Mouse (Mus musculus): ENCODE measurements around the gene Ppp3ca. TPM values are rescaled to one million over a fixed set of nuclear protein-coding genes. Genes with fewer than 3 reads are reported as not detected.

Ppp3ca gene
- total RNA-seq, 2 experiments from 2014 or later: 725 to 756 TPM

DNA sequence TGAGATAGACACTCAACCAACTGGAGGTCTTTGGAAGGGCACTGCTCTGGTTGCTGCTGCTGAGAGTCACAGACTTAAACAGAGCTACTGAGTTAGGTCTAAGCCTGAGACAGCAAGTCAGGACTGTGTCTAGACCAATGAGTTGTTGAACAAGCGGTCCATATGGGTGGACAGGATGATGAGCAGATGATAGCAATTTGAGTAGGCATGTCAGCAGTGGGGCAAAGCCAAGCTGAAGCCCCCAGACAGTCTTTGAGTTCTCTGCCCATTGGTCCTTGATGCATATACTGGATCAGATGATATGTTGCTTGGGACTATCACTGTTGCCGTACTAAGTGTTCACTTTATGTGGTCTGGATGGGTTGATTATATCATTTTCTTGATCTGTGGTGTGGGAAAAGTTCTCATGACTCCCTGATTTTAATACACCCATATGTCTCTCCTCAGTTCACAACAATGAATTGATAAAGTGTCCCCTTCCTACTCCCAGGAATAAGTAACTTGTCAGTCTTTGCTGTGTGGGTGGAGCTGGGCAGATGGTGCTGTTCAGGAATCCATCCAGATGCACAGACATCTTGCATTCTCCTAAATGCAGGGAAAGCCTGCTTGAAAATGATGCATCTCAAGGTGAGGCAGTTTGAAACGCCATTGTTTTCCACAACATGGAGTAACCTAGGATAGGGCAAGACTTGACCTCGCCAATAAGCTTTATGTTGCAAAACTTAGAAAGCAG lies 44.5 kb downstream of the Ppp3ca start:
- intact Hi-C loops (cut with DNase I): no loop called here

DNA sequence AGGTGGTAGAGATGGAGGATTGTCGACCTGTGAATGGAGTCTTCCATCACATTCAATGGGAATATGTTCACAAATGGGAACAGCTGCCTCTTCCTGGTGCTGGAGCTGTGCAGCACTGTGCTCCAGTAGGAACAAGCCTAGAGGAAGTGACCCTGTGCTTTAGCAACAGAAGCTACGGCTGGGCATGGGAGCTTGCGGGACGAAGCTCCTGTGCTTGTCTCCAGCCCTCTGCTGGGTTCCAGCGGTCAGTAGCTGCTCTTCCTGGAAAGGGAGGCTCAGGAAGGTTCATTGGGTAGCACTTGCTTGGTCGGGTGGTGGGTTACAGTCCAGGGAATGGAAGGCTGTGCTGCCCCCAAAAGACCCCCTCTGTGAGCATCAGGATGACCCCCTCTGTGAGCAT lies 46.3 kb downstream of the Ppp3ca start:
- DNase-seq (ENCODE audit: low spot score in 2 of 2): no peak
- intact Hi-C loops (cut with DNase I): no loop called here

More for the DNA sequence above, 44.5 kb downstream of the Ppp3ca start:
- peak; percentile 30 to 37 for DNase-seq (ENCODE audit: low spot score in 2 of 2)

DNA sequence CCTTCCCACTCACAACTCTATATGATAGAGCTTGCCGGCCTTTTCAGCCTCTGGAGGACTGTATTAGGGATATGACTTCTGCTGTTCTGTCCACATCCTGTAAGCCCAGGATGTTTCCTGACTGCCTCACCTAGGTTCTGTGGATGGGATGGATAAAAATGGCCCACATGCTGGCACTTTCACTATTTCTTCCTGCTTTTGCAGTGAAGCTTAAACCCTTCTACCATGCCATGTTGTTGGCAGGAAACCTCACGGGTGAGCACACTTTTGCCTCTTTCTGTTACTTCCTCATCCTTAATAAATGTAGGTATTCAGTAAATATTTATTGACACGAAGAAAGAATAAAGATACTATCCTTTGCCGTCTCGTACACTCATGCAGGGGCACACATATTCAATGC lies 48.5 kb downstream of the Ppp3ca start:
- intact Hi-C loops (cut with DNase I): no loop called here
- DNase-seq (ENCODE audit: low spot score in 2 of 2): no peak

DNA sequence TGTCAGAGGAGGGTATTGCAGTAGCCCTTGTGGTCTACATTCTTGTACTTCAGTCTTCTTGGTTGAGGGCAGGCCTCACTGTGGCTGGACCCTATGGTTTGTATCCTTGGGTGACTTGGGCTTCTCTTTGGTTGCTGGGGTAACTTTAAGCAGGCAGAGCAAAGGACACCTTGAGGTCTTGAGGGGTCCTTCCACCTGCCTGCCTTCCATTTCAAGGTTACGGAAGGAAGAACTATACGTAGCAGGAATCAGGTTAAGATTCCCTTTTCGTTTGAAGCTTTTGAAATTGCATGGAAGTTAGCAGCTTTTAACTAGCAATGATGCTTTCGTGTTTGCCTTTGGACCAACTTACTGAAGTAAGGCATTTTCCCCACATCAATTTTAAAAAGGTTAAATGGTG lies 51.3 kb downstream of the Ppp3ca start:
- DNase-seq (ENCODE audit: low spot score in 2 of 2): no peak
- intact Hi-C loops (cut with DNase I): no loop called here

DNA sequence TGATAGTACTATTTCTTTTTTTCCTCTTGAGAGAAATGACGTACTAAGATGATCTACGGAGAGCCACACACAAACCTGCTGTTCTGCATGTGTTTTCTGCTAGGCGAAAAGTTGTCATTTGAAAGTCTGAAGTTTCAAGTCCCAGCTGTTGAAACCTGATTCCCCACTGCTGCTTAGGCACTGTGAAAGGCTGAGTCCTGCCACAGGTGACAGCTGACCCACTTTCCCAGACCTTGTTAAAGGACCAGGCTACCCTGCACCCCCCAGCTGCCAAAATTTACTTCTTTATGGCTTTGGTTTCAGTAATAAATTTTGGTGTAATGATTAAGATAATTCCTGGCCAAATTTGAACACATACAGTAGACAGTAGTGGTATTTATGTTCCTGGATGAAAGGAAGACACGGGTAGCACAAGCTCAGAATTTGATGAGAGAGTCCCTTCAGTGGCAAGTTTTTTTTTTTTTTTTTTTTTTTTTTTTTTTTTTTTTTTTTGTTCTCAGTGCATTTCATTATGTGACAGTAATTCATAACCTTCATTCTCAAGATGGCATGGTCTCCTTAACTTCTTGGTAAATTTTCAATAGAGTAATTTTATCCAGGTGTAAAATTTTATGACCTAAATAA lies 52.0 kb downstream of the Ppp3ca start:
- intact Hi-C loops (cut with DNase I): no loop called here
- DNase-seq (ENCODE audit: low spot score in 2 of 2): no peak

DNA sequence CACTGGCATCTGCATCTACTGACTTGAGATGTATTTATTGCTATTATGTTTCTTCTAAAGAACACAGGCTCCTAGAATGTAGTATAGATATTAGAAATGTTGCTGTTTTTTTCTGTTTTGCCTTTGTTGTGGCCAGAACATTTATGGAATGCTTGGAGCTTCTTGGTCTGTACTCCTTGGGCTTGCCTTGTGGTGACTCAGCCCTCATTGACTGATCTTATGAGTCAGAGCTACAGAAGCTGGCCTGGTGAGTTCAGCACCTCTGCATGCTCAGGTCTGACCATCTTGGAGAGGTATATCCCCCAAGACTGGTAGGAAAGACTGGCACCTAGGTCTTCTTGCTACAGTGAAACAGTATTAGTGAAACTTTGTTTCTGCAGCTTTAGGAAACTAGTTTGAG lies 52.6 kb downstream of the Ppp3ca start:
- no peak for DNase-seq (ENCODE audit: low spot score in 2 of 2)
- intact Hi-C loops (cut with DNase I): no loop called here

DNA sequence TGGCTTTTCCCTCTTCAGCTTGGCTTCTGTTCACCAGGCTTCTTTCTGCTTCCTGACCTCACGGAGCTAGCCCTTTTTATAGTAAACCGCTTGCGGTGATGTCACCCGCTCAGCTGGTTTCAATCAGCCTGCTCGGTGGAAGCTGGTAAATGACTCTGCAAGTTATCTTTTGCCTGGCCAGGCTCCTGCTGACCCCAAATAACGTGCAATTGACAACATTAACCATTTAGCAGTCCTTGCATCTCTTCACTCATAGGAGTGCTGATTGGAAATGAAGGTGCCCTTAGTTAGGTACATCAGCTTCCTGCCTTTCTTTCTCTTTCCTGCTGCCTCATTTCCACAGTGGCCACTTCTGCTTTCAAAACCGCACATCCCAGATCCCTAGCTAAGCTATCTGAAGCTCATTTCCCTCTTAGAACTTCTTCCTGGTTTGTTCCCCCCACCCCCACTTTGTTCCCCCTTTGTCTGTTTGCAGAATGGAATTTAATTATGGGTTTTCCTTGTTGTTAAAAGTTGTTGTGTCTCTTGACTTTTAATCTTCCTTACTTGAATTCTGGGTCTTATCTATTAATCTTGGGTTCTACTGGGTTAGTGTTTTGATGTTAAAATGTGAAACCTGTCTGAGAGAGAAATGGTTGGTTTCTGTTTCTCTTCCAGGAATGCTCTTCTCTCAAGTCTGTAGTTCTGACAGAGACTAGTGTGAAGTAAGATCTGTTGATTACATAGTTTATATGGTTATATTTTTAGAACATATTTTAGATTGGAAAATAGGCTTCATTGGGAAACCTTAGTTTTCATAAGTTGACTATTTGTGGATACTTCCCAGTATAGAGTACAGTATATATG lies 55.6 kb downstream of the Ppp3ca start:
- intact Hi-C loops (cut with DNase I): no loop called here
- DNase-seq (ENCODE audit: low spot score in 2 of 2): peak in 1 of 2 experiments; percentile 32

DNA sequence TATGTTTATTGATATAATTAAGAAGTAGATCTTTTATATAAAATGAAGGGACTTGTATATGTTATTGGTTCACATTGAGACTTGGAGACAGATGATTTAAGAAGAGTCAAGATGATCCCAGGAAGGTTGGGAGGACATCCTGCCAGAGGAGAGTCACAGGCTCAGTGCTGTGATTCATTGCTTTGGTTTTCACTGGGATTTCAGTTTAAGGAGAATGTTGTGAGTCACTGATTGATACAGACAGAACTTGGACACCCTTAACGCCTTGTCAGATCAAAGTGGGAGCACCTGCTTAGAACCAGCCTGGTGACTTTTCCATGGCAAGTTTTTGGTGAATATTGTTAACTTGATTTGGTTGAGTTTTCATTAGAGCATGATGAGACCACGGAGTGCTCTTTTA lies 58.0 kb downstream of the Ppp3ca start:
- DNase-seq (ENCODE audit: low spot score in 2 of 2): no peak
- intact Hi-C loops (cut with DNase I): no loop called here

DNA sequence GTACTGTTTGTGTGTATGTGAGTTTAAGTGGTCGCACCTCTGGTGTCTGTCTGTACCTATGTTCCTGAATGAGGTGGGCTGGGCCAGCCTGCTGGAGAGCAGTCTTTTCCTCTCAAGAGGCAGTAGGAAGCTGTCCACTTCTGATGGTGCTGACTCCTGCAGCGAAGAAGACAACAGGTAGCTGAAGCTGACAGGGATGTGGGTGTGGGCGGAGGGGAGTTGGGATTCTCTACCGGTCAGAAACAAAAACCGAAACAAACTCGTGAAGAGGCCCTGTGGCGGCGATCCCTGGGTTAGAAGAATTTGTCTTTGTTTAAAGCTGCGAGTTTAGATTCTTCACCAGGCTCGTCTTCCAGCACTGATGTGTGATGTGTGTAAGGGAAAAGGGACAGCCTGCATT lies 60.1 kb downstream of the Ppp3ca start:
- intact Hi-C loops (cut with DNase I): no loop called here
- DNase-seq (ENCODE audit: low spot score in 2 of 2): no peak

DNA sequence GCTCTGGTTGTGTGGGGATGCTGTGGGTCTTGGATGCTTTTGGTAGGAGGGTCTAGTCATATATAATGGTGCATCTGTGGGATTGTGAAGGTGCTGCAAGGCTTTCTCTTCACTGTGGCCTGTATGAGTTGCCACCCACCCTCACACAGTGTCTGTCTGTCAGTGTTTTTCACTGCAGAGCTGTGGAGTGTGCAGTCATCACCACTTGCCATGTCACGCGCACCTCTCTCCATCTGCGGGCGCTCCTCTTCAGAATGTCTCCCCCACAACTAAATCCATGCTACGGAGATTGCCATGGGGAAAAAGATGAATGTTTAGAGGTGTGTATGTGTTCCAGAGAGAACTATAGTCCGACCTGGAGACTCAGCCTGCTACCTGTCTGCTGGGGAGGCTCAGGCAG lies 61.7 kb downstream of the Ppp3ca start:
- intact Hi-C loops (cut with DNase I): no loop called here
- no peak for DNase-seq (ENCODE audit: low spot score in 2 of 2)

DNA sequence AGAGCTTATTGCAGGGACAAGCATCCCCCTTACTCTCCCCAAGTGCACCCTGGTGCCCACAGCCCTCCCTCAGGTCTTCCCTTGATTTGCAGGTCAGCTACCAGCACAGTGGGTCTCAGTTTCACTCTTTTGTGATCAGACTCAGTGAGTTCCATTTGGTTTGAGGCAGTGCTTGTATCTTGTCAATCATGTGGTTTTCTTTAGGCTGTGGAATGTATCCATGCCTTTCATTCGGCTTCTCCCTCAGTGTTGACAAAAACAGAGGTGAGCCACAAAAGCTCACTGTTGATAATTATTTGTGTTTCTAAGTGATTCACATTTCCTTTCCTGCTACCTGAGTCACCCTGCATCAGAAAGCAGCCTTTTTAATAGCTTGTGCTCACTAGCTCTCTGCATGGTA lies 66.1 kb downstream of the Ppp3ca start:
- intact Hi-C loops (cut with DNase I): no loop called here
- DNase-seq (ENCODE audit: low spot score in 2 of 2): no peak

DNA sequence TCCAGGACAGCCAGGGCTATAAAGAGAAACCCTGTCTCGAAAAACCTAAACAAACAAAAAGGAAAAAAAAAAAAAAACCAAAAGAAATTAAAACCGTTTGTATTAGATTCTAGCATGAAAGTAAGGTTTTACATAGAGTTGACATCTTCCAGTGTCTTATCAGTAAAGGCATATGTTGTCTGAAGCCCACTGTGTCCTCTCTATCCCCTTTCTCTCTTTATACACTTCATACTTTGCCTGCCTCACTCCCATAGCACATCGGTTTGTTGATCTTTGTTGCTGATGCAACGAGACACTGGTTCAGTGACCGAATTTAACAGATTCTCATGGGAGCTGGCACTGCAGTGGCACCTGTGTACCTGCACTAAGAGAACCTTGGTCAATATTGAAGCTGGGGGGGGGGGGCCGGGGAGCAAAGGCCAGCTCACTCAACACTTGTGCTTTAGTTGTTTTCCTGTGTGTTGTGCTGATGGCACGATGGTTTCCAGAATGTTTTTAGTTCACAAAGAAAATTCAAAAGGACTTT lies 66.9 kb downstream of the Ppp3ca start:
- intact Hi-C loops (cut with DNase I): no loop called here
- DNase-seq (ENCODE audit: low spot score in 2 of 2): no peak

DNA sequence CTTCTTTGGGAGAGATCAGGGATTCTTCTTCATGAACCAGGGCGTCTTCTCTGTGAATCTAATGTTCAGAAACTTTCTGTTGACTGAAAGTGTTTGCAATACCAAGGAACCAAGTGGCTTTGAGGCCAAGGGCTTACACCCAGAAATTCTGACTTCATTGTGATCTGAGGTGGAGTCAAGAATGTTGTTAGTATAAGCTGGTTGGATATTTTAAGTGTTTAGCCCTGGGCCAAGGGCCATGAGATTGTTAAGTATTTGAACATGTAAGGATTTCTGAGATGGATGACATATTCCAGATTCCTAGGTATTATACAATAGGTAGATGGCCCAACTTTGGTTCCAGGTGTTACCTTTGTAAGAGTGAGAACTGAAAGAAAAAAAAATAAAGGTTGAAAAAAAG lies 68.5 kb downstream of the Ppp3ca start:
- intact Hi-C loops (cut with DNase I): no loop called here

DNA sequence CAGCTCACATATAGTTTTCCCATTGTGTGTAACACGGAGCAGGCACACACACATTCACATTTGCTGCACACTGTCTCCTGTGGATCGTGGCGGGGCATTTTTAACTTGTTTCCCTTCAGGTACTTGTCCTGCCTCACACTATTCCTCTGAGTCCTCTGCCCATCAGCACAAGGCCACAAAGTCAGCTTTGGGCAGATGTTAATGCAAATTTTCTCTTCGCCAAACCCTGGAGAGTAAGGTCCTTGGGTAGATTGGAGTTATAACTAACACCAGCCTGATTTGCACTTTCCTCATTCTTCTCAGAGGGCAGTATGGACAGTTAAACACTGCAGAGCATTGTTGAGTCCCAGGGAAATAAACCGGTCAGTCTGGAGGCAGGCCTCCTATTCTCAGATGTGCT lies 69.0 kb downstream of the Ppp3ca start:
- no peak for DNase-seq (ENCODE audit: low spot score in 2 of 2)
- intact Hi-C loops (cut with DNase I): no loop called here

More for the DNA sequence above, 68.5 kb downstream of the Ppp3ca start:
- DNase-seq (ENCODE audit: low spot score in 2 of 2): no peak

DNA sequence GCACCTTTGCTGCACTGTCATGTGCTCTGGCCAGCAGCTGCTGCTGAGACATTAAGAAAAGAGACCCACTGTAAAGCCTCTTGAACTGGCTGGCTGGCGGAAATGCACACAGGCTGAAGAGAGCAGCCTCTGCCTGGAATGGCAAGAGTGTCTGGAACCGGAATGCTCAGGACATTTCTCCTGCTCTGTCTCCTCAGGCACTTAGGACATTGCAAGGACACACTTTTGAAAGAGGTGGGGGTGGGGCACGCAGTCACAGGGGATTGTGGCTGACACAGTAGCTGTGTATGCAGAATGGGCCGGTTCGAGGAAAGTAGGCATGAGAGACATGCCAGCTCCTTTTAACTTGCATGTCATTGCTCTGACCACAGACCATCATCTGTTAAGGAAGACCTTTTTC lies 71.7 kb downstream of the Ppp3ca start:
- intact Hi-C loops (cut with DNase I): no loop called here

DNA sequence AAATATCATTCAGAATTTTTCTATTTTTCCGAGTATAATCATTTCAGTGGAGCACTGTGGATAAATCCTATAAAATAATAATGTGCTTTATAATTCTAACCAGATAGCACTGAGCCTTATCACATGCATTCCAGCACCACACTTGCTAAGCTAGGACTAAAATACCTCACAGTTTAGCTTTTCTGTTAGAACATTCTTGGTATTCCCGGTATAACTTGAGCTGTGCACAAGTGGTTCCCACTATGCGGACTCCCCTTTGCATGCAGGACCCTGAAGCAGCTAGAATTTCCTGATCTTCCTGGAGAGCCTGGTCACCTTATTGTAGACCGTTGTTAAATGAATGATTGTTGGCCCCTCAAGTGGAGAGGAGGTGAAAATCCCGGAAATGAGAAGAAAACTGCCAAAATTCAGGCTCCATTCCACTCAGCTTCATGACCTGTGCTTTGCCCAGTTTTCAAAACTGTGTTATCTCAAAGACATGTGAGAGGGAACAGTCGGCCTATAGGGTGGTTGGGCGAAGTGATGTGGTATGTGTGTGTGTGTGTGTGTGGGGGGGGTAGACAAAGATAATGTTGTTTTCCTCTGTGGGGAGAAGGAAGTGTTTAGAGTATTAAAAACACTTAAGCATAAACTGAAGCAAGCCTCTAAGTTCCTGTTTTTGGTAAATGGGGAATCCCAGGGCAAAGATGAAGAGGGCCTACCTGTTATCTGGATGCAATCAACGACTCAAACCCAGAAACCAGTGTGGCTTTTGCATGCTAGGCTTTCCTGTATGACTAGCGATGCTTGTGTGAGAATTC lies 72.5 kb downstream of the Ppp3ca start:
- intact Hi-C loops (cut with DNase I): no loop called here
- DNase-seq (ENCODE audit: low spot score in 2 of 2): no peak

More for the DNA sequence above, 71.7 kb downstream of the Ppp3ca start:
- DNase-seq (ENCODE audit: low spot score in 2 of 2): no peak

DNA sequence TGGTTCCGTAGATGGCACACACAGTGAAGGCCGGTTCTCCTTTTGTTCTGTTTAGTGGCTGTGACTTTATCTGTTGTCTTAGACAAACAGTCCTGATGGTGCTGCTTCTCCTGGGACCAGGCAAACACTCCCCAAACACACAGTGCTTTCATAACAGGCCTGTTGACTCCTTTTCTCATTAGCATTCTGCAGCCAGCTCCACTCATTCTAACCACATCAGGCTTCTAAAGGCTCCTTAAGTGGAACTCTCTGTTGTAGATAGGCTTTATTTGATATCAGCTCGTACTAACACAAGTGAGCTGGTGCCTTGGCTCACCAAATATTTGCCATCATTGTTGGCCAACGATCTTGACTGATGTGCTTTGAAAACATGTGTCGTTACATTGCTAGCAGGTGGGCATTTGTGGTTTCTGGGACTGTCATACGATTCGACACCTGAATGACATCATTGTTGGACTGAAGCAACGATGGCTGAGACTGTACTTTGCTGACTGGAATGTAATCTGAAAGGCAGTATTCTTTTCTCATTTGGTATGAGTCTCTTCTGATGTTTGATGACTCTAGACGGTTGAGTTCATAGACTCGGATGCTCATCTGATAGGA lies 74.5 kb downstream of the Ppp3ca start:
- no peak for DNase-seq (ENCODE audit: low spot score in 2 of 2)
- intact Hi-C loops (cut with DNase I): no loop called here

DNA sequence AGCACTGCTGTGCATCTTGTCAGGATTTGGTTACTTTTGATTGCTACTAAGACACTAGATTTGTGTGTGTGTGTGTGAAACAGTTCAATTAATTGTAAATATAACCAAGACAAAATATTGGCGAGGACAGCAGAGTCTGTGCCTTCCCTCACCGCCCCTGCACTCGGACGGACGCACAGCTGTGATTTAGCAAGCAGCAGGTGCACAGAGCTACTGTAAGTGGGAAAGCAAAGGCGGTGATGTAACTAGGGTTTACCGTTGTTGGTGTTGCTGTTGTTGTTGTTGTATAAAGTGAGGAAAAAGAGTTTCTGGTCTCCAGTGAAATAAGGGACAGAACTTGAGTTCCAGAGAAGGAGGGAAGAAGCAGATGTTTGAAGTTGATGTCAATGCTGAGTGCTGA lies 75.5 kb downstream of the Ppp3ca start:
- DNase-seq (ENCODE audit: low spot score in 2 of 2): no peak
- intact Hi-C loops (cut with DNase I): no loop called here
